Mouse (Mus musculus): ENCODE measurements around the gene Zfp324.
"Not testable (repeated sequence)": the region's sequence is repeated elsewhere in the genome, so short reads cannot be mapped to it uniquely, and the experiment has no call there.

The Zfp324 gene

DNA sequence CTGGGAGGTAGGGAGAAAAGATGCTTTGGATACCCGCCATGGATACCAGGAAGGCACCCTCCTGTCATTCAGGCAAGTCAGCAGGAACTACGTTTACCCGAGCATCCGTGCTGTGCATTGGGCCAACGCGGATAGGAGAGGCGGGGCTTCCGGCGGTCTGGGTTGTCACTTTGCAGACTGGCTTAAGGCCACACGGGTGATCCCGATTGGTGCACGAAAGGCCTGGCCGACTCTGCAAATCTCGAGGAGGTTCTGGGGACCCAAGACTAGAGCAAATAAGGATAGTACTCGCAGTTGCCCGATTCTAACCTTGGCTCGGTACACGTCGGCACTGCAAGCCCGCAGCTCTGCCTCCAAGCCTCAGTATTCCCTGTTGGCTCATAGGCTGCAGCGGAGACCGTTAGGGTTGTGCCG, at the start of gene Zfp324:
Gene Zfp324 (plus strand): TSS at position 161 of the 414 bp plus-strand sequence.
- DNase-seq (ENCODE audit: low spot score in 2 of 2), result peak; percentile 90 to 95

DNA sequence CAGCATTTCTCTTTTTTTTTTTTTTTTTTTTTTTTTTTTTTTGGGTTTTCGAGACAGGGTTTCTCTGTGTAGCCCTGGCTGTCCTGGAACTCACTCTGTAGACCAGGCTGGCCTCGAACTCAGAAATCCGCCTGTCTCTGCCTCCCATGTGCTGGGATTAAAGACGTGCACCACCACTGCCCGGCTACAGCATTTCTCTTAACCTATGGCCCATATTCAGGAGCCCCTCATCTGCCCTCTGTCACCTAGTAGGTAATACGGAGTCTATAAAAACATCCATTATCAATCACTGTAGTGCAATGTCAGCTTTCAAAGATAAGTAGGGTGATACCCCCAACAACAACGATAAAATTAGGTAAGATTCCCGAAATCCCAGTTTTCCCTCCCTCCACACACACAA, 45.1 kb upstream of the Zfp324 start:
- DNase-seq (ENCODE audit: low spot score in 2 of 2), result not testable (repeated sequence)

DNA sequence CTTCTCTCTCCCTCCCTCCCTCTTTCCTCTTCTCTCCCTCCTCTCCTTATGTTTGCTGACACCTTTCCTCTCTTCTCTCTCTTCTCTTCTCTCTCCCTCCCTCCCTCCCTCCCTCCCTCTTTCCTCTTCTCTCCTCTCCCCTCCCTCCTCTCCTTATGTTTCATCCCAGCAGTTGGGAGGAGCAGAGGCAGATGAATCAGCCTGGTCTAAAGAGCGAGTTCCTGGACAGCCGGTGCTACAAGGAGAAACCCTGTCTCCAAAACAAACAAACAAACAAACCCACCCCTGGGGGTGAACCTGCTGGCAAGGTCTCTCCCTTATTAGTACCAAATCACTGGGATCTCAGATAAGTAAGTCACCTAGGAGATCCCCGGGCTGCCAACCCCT, 44.3 kb upstream of the Zfp324 start:
- no peak for DNase-seq (ENCODE audit: low spot score in 2 of 2)

DNA sequence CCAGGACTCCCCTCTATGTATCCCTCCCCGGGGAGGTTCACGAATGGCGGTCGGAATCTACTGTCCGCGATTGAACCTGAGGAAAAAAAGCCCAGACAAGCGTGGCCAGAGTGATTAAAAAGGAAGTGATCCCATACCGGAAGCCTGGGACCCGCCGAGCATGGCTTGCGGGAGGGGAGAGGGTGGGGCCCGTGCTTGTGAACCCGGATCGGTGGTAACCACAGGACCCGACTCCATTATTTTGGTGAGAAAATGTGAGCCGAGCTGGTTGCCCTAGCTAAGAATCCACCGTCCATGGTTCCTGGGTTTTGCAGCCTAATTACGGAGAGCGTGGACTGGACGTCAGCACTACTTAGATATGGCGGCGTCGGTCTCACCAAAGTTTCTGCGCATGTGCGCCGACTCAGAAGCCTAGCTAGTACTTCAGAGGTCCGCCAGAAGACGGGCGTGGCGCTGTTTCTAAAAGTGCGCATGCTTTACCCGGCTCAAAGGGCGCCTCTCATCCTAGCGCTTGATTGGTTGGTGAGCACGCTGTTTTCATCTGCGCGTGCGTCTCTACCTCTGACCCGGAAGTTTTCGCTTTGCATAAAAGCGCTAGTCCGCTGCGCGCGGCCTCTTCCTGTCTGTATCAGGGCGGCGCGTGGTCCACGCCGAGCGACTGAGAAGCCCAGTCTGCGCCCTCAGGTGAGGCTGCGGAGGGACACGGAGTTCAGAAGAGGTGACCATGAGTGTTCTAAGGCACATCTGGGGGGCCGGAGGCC, 43.8 kb upstream of the Zfp324 start, which contains the start of gene Rps5:
Gene Rps5 (plus strand): TSS at position 586 of the 761 bp plus-strand sequence.
- DNase-seq (ENCODE audit: low spot score in 2 of 2), result peak; percentile 97 to 99

DNA sequence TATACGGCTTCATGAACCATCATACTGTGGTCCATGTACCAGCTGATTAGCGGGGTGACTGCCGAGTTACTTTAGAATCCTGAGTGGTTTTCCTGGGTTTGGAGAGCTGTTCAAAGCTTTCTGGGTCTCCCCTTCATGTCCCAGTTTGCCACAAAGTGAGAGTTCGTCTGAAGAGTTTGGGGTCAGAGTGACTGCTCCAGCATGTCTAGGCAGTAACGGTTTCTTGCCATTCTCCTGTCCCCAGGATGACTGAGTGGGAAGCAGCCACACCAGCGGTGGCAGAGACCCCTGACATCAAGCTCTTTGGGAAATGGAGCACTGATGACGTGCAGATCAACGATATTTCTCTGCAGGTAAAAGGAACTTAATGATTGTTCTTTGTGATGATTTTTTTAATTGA, 42.9 kb upstream of the Zfp324 start:
- DNase-seq (ENCODE audit: low spot score in 2 of 2), result no peak

DNA sequence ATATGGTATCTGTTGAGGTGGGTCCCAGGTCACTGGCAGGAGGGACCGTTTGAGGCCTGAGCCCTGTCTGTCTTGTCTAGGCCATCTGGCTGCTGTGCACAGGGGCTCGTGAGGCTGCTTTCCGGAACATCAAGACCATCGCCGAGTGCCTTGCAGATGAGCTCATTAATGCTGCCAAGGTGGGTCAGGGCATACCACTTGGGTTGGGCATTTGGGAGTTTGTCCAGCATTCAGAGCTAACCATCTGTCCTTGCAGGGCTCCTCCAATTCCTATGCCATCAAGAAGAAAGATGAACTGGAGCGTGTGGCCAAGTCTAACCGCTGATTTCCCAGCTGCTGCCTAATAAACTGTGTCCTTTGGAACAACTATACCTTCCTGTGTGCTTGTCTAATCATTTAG, 39.3 kb upstream of the Zfp324 start:
- no peak for DNase-seq (ENCODE audit: low spot score in 2 of 2)

DNA sequence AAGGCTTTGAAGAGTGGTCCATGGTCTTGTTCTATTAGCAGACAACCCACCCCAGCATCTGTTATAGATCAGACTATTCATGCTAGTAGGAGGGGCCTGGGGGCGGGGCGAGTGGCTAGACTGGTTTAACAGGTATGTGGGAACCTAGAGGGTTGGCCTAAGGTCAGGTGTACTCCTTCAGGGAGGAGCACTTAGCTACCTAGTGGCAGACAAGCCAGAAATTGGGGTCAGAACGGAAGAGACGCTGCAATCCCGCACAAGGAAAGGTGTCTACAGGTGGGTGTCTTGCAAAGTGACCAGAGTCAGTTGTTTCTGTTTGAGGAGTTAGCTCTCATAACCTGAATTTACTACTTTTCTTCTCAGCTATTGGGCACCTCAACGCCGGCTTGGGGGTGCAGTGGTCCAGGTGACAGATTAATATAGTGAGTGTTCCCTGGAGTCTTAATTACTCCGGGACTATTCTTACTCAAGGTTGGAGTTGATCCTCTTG, 38.4 kb upstream of the Zfp324 start, which contains the start of gene Rnf225:
Gene Rnf225 (plus strand): TSS at position 226 of the 490 bp plus-strand sequence.
- no peak for DNase-seq (ENCODE audit: low spot score in 2 of 2)

DNA sequence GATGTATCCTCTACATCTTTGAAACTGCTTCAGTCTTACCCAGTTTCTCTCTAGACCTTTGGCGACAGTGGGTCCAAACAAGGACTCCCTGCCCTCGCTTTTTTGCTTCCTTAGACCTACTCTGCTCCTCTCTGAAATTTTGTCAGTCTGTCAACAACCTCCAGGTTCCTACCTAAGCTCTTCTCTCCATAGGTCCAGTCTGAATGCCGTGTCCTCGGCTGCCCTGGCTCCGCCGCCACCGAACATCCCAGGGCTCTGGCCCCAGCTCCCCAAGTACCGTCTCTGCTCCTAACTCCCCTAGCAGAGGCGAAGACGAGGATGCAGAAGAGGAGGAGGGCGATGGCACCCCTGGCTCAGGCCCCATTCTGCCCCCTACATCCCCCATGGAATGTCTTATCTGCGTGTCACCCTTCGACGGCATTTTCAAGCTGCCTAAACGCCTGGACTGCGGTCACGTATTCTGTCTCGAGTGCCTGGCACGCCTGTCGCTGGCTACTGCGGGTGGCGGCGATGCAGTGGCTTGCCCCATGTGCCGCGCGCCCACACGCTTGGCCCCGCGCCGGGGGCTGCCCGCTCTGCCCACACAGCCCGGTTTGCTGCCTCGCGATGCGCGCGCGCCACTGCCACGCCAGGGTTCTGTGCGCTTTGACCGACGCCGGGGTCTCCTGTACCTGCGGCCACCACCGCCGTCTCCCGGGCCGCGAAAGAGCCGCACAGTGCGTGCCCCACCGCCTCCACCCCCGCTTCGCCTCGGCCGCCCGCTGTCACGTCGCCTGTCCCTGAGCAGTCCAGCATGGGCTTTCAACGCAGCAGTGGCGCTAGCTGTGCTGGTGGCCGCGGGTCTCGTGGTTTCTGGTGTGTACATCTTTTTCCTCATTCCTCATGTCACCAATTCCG, 37.7 kb upstream of the Zfp324 start:
- peak; percentile 35 to 52 for DNase-seq (ENCODE audit: low spot score in 2 of 2)

DNA sequence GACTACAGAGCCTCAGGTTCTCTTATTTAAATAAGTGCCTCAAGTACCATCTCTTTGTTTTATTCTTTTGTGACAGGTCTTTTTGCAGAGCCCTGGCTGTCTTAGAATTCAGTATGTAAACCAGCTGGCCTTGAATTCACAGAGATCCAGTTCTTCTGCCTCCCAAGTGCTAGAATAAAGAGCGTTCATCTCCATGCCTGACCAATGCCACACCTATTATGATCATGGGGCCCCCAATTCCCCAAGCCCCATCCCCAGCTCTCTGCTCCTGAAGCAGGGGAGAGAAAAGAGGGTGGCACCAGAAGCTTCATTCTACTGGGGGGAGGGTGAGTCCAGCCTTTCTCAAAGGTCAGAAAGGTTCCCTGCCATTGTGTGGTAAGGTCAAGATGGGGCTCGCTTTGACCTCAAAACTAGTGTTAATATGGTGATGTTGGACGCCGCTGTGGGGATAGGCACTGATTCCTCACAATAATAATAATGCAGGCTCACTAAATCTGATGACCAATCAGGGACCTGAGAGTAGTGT, 32.0 kb upstream of the Zfp324 start:
- no peak for DNase-seq (ENCODE audit: low spot score in 2 of 2)

DNA sequence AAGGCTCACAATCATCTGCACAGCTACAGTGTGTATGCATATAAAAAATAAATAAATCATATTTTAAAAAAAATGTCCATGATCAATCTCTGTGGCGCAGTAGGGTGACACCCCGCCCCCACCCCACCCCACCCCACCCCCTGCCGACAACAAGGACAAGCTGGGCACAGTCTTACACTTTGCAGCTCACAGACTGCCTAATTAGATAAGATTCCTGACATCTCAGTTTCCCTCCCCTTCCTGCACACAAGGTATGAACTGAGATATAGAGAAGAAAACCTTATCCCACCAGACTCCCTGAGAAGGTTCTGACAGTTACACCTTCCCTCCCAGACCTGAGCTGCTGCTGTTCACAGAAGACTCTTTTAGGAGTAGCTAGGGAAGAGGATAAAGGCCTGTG, 30.8 kb upstream of the Zfp324 start:
- no peak for DNase-seq (ENCODE audit: low spot score in 2 of 2)

DNA sequence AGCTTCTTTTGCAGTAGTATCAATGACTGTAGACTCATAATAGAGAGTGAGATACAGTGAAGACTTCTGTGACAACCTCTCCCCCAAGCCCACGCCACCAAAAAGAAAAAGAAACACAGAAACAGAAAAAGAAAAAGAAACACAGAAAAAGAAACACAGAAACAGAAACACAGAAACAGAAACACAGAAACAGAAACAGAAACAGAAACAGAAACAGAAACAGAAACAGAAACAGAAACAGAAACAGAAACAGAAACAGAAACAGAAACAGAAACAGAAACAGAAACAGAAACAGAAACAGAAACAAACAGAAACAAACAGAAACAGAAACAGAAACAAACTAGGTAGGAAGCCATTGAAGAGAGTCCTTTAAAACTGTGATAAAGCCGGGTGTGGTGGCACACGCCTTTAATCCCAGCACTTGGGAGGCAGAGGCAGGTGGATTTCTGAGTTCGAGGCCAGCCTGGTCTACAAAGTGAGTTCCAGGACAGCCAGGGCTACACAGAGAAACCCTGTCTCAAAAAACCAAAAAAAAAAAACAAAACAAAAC, 28.3 kb upstream of the Zfp324 start:
- not testable (repeated sequence) for DNase-seq (ENCODE audit: low spot score in 2 of 2)

DNA sequence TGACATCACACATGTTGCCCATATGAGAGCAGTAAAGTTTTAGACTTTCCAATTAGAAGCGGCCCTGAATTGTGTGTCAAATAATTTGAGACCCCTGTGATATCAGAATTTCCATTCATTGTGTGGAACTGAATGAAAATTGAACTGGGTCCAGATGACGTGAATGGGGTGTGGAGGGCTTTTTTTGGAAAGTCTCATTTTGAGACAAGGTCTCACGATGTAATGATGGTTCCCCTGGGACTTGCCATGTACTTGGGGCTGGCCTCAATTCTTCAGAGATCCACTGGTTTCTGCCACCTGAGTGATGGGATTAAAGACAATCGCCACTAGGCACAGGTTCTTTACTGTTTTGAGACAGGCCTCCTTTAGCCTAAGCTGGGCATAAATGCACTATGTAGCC, 25.0 kb upstream of the Zfp324 start:
- DNase-seq (ENCODE audit: low spot score in 2 of 2), result no peak

DNA sequence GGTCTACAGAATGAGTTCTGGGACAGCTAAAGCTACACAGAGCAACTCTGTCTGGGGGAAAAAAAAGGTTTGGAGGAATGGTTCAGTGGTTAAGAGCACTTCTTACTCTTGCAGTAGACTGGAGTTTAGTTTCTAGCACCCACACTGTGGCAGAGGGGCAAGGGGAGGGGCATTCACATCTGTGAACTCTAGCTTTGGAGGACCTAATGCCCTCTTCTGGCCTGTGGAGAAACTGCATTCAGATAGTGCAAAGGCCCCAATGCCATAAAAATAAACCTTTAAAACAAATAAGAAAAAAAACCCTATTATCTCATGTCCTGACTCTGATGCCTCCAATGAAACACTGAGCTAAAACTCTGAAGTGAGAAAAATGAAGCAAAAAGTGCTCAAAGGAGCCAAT, 22.1 kb upstream of the Zfp324 start:
- DNase-seq (ENCODE audit: low spot score in 2 of 2), result no peak

DNA sequence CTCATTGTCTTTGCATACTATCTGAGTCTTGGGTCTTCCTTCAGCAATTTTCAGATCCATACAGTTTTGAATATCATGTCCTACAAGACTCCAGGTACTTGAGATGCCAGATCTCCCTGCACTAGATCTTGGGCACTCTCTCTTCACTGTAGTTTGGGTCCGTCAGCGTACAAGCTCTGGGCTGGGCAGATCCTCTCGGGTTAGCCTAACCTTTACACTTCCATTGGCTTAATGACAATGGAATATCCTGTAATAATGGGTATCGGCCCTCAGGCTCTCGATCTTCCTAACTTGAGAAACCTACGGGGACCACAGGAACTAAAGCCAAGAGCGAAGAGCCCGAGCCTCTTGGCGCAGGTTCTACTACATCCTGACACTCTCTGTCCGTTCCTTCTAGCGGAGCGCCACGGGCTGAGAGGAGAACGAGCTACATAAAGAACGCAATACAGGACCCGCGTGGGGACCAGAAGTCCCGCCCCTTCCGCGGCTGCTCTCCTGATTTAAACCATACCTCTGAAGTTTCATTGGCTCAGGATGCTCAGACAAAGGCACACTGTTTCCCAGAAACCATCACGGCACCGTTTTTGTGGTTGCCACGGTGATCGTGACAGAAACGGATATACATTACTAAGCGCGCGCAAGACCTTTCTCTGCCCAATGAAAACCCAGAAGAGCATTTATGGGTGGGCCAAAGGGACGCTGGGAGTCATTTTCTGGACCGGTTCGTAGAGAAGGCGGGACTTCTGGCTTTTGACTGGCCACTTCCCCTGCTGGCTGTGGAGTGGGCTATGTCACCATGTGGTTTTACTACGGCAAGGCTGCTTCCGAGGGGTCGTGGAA, 16.4 kb upstream of the Zfp324 start:
- DNase-seq (ENCODE audit: low spot score in 2 of 2), result peak; percentile 94 to 99

DNA sequence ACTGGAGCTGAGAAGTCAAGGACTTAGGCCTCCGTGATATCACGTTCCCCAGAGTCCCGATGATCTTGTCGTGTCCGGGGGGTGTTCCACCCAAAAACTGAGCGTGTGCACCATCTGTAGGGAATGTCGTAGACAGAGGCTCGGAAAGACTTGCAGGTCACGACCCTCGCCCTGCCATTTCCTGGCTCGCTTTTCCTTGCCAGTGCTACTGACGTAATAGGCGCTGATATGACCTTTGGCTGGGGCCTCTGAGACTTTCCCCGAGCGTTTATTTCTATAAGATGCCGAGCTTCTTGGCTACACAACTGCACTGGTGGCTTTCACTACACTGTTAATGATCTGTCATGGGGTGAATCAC, 15.8 kb upstream of the Zfp324 start:
- no peak for DNase-seq (ENCODE audit: low spot score in 2 of 2)

DNA sequence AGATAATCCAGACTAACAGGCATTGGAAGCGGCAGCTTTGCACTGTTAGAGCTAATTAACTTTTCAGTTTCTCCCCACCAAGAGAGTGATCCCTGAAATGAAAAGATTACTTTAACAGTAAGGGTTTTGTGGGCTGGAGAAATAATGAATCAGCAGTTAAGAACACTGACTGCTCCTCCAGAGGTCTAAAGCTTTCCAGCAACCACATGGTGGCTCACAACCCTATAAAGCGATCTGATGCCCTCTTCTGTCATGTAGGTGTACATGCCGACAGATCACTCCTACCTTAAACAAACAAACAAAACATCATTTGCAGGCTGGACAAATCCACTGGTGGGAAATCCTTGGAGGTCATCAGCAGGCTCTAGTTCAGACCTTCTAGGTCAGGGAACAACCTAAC, 10.7 kb upstream of the Zfp324 start:
- DNase-seq (ENCODE audit: low spot score in 2 of 2), result no peak

DNA sequence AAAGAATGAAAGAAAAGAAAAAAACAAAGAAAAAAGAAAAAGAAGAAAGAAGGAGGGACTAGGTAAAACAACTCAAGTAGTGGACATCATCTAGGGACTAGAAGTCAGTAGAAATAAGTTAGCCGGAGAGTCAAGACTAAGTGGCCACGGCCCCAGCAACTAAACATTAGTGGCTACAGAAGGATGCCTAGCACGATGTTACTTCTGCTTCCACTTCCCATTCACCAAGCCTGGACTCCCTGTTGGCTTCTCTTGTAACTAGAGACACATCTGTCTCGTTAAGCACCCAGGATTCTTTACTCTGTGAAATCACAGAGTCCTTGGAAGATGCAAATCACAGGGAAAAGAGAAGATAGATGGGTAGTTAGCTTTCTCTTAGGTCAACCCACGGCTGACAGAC, 8.1 kb upstream of the Zfp324 start:
- DNase-seq (ENCODE audit: low spot score in 2 of 2), result no peak

DNA sequence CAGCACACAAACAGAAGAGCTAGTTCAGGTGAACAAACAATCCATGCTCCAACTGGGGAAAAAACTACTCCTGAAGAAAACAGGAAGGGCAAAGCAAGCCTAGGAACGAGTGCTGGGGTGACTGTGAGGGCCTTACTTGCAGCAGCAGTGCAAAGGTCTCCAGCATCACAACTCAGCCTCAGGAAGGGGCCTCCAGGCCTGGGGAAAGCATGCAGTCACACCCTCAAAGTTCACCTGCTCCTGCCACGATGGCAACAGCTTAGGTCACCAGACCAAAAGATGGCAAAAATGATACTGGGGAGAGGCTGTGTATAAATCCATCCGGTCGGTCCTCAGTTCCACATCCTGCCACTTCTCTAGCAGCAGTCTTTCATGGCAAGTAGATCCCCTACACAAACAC, 6.7 kb upstream of the Zfp324 start:
- DNase-seq (ENCODE audit: low spot score in 2 of 2), result no peak

DNA sequence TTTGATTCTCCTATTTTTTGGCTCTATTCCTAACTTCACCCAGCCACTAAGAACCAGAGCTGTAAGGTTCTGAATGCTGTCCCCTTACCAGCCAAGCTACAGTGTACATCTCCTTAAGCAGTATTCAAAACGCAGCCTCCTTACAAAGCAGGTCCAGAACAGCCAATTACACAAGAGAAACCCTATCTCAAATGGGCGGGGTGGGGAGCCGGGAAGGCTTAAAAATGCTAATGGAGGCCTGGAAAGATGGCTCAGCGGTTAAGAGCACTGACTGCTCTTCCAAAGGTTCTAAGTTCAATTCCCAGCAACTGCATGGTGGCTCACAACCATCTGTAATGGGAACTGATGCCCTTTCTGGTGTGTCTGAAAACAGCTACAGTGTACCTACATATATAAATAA, 5.9 kb upstream of the Zfp324 start:
- DNase-seq (ENCODE audit: low spot score in 2 of 2), result no peak

DNA sequence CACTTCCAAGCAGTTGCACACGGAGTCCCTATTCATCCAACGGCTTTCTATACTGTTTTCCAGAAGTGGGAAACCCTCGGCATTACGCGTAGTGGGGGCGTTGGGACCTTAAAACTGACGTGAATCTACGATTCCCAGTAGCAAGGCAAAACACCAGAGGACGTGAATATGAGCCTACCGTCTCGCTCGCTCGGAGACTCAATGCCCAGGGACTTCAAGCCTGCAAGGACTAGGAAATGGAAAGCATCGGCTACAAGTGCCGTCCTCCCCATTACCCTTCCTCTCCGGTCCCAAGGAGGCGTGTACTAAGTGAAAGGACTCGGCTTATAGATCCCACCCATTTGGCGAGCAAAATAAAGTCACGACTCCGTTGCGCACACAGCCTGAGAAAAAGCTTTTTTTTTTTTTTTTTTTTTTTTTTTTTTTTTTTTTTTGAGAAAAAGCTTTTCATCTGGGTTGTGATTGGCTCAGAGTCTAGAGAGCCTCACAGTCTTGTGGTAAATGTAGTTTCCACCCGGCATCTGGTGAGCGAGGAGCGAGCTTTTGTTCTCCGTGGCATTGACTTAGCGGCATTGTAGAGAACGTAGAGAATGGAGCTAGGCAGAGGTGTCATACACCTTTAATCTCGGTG, 4.0 kb upstream of the Zfp324 start:
- DNase-seq (ENCODE audit: low spot score in 2 of 2), result peak; percentile 40 to 64
